ENCODE assay signal across 15 mouse cellular contexts in the genomic region with DNA sequence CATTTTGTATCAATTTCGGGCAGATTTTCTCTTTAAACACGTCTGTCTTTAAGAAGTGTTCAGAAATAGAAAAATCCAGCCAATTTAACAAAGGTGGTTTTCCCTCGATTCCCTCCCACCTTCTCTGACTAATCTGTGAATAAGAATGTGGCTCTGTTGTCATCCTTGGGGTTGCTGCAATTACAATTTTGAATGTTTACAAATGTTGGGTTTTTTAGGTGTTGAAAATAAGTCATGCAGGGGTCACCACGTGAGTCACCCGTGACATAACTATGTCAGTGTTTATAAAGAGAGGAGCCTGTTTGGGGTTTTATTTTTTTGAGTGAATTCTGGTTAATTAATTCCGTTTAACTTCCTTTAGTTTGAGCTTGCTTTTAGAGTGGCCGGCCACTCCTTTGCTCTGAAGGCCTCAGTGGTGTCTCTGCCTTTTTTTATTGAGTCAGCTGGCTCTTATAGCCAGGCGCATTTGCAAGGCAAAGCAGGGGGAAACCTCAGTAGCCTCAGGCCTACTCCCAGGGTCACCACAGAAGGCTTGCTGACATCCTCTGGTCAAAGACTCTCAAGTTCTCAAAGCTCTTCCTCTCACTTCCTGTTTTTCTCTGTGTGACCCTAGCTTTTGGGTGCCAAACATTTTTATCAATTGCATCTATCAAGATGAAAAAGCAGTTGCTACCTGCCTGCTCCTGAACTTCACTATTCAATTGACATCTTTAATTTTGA.
DNase-seq lines count a peak whose midpoint lies in the region; ATAC-seq lines count a peak whose summit lies in the region.
"Had no signal": no experiment of that assay in that cellular context is flagged by ENCODE, and none has a peak within 500 bp of the region (broad histone marks: within the 10 kb centered on the region; RNA-seq: fewer than 3 reads in every experiment).

No protein-coding gene starts in this region.

- H3K4me3 ChIP-seq in midbrain, embryonic 15.5 days: no peak overlapping the region
- H3K4me3 ChIP-seq in midbrain, embryonic 14.5 days (replicated peaks; ENCODE audit: low read depth, low read length): no peak overlapping the region
- no peak overlapping the region for H3K4me3 ChIP-seq in limb, embryonic 10.5 days
- H3K4me3 ChIP-seq: forebrain, embryonic 12.5 days; limb, embryonic 12.5 days; megakaryocyte, embryonic 14.5 days had no signal

- no peaks in the 10 kb centered on the region for H3K9me3 ChIP-seq in midbrain, embryonic 15.5 days
- H3K9me3 ChIP-seq in midbrain, embryonic 14.5 days (ENCODE audit: control insufficient read depth, low read length): no peaks in the 10 kb centered on the region
- H3K9me3 ChIP-seq in limb, embryonic 10.5 days (replicated peaks): no peaks in the 10 kb centered on the region
- H3K9me3 ChIP-seq: forebrain, embryonic 12.5 days; limb, embryonic 12.5 days; megakaryocyte, embryonic 14.5 days had no signal

- 0 out of 2 replicates have a peak overlapping the region, but pooled peaks have one; percentile 11 for H3K4me2 ChIP-seq in midbrain, embryonic 15.5 days
- H3K4me2 ChIP-seq in midbrain, embryonic 14.5 days (ENCODE audit: low read length): no peak overlapping the region; the same call in 1 of the 2 replicates
- H3K4me2 ChIP-seq: forebrain, embryonic 12.5 days; limb, embryonic 12.5 days; lung, embryonic 14.5 days had no signal

- intact Hi-C loops in left cerebral cortex, postnatal 10 days (cut with DNase I): loop anchor here (10.0 kb wide), 1 partner anchor 193 kb away; no protein-coding TSS in a partner anchor

- peaks cover 31% of the 10 kb centered on the region for H3K4me1 ChIP-seq in midbrain, embryonic 15.5 days
- H3K4me1 ChIP-seq in midbrain, embryonic 14.5 days (ENCODE audit: control insufficient read depth, insufficient read depth, low read length): 0 out of 2 replicates have a peak, but pooled peaks cover 9% of the 10 kb centered on the region
- peaks cover 14% of the 10 kb centered on the region for H3K4me1 ChIP-seq in limb, embryonic 10.5 days
- H3K4me1 ChIP-seq: limb, embryonic 12.5 days; megakaryocyte, embryonic 14.5 days had no signal

- no peak overlapping the region for H3K27ac ChIP-seq in midbrain, embryonic 15.5 days
- H3K27ac ChIP-seq in midbrain, embryonic 14.5 days (replicated peaks; ENCODE audit: low read depth, low read length): no peak overlapping the region
- no peak overlapping the region for H3K27ac ChIP-seq in limb, embryonic 10.5 days
- H3K27ac ChIP-seq: forebrain, embryonic 12.5 days; limb, embryonic 12.5 days had no signal

- 27% methylated on average over 8 of the region's 8 CpGs for WGBS in midbrain, embryonic 15.5 days
- 25% methylated on average over 8 of the region's 8 CpGs for WGBS in midbrain, embryonic 14.5 days
- WGBS in limb, embryonic 10.5 days: 46% methylated on average over 8 of the region's 8 CpGs

- H3K36me3 ChIP-seq in midbrain, embryonic 15.5 days (replicated peaks): no peaks in the 10 kb centered on the region
- H3K36me3 ChIP-seq in midbrain, embryonic 14.5 days (ENCODE audit: control insufficient read depth, insufficient read depth, low read length): no peaks in the 10 kb centered on the region
- no peaks in the 10 kb centered on the region for H3K36me3 ChIP-seq in limb, embryonic 10.5 days
- H3K36me3 ChIP-seq: forebrain, embryonic 12.5 days; limb, embryonic 12.5 days had no signal

- no peak for DNase-seq in midbrain, embryonic 14.5 days
- peak; percentile 2 for DNase-seq in T-cell, adult 2 months (ENCODE audit: low spot score)
- peak; percentile 26 for DNase-seq in fibroblast of lung, adult 2 months (ENCODE audit: low read depth)
- DNase-seq in limb, embryonic 10.5 days (ENCODE audit: low spot score): no peak
- DNase-seq in left cerebral cortex, postnatal 10 days (ENCODE audit: extremely low spot score in 1 of 2, low spot score in 2 of 2): no peak
- no peak for DNase-seq in thymus, postnatal 36 days
- DNase-seq: cerebellum, adult 18-20 months; gastrocnemius, postnatal 10 days; kidney, adult 18-20 months; lung, embryonic 14.5 days; right cerebral cortex, postnatal 25 days had no signal

- H3K9ac ChIP-seq in midbrain, embryonic 15.5 days: no peak overlapping the region
- H3K9ac ChIP-seq in midbrain, embryonic 14.5 days (replicated peaks; ENCODE audit: low read length): no peak overlapping the region
- H3K9ac ChIP-seq: forebrain, embryonic 12.5 days; limb, embryonic 12.5 days; lung, embryonic 14.5 days had no signal

- ATAC-seq in midbrain, embryonic 15.5 days (replicated peaks): no peak
- no peak for ATAC-seq in midbrain, embryonic 14.5 days (ENCODE audit: low FRiP score, low TSS enrichment)

- H3K27me3 ChIP-seq in midbrain, embryonic 15.5 days (replicated peaks): no peaks in the 10 kb centered on the region
- no peaks in the 10 kb centered on the region for H3K27me3 ChIP-seq in midbrain, embryonic 14.5 days (ENCODE audit: control insufficient read depth, insufficient read depth, low read length)
- no peaks in the 10 kb centered on the region for H3K27me3 ChIP-seq in limb, embryonic 10.5 days (ENCODE audit: low read depth, poor library complexity, severe bottlenecking)
- H3K27me3 ChIP-seq: limb, embryonic 12.5 days; megakaryocyte, embryonic 14.5 days had no signal

Comparison
In these comparisons a context has a peak if more than half of its experiments do, and no peak if none do; other contexts are left out.
1. DNase-seq: peak in T-cell, adult 2 months (single experiment) and fibroblast of lung, adult 2 months (single experiment); none in midbrain, embryonic 14.5 days (single experiment), limb, embryonic 10.5 days (single experiment), left cerebral cortex, postnatal 10 days (0 of 2) and thymus, postnatal 36 days (0 of 2).